Comparison of ENCODE assay signal across 8 mouse cellular contexts in the genomic region with DNA sequence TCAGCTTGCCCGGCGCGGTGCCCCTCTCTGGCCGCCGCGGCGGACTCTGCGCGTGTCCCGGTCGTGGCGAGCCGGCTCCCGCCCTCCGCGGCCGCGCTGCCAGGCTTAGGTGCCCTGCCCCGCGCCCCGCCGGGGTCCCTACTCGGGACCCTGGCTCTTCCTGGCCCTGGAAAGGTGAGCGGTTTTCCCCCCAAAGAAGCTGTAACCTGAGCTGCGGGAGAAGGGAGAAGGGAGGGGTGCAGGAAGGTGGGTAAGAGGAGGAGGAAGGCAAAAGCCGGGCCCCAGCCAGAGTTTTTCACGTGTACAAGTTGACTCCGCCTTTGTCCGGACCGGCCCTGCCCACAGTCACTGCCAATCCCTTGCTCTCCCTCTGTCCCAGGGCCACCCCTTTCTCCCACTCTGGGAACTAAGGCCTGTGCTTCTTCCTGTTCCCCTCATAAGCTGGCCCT. TPM values are rescaled to one million over a fixed set of nuclear protein-coding genes. Genes with fewer than 3 reads are reported as not detected.
DNase-seq lines count a peak whose midpoint lies in the region; ATAC-seq and TF ChIP-seq lines count a peak whose summit lies in the region.

TSS of gene Cdk18 (minus strand) at position 269 of the 449 bp plus-strand sequence.

- no peak for TF ChIP-seq POLR2A in ES-Bruce4 (IDR thresholded peaks at IDR 0.05; ENCODE audit: insufficient read depth, low read length)

- ATAC-seq in embryonic facial prominence, embryonic 14.5 days (ENCODE audit: low read depth), result peak; percentile 88
- ATAC-seq in heart, embryonic 16.5 days (replicated peaks; ENCODE audit: extremely low read depth, insufficient read depth, low FRiP score), result peak; percentile 79
- peak; percentile 88 for ATAC-seq in liver, postnatal 0 days
- ATAC-seq in neural tube, embryonic 14.5 days (ENCODE audit: low read depth), result peak; percentile 30; the same call in 1 of the 2 replicates

- no peaks in the 10 kb centered on the region for H3K9me3 ChIP-seq in ES-Bruce4 (replicated peaks; ENCODE audit: control insufficient read depth, insufficient read depth, low read length, poor library complexity, severe bottlenecking)
- no peaks in the 10 kb centered on the region for H3K9me3 ChIP-seq in embryonic facial prominence, embryonic 14.5 days (ENCODE audit: control insufficient read depth, low read length)
- no peaks in the 10 kb centered on the region for H3K9me3 ChIP-seq in heart, embryonic 16.5 days (replicated peaks; ENCODE audit: control insufficient read depth, low read length)
- H3K9me3 ChIP-seq in liver, postnatal 0 days (ENCODE audit: low read length), result no peaks in the 10 kb centered on the region
- no peaks in the 10 kb centered on the region for H3K9me3 ChIP-seq in neural tube, embryonic 14.5 days (ENCODE audit: control insufficient read depth, low read length)

- peak within 1 kb of the TSS; percentile 70 for H3K9ac ChIP-seq in ES-Bruce4 (ENCODE audit: low read depth, poor library complexity, severe bottlenecking)
- H3K9ac ChIP-seq in embryonic facial prominence, embryonic 14.5 days (ENCODE audit: low read depth, low read length), result peak within 1 kb of the TSS; percentile 75
- H3K9ac ChIP-seq in heart, embryonic 16.5 days (ENCODE audit: low read length), result peak within 1 kb of the TSS; percentile 68
- peak within 1 kb of the TSS; percentile 67 for H3K9ac ChIP-seq in liver, postnatal 0 days (replicated peaks)
- H3K9ac ChIP-seq in neural tube, embryonic 14.5 days (replicated peaks; ENCODE audit: low read depth, low read length), result peak within 1 kb of the TSS; percentile 59

- H3K36me3 ChIP-seq in ES-Bruce4 (ENCODE audit: control insufficient read depth, insufficient read depth, low read length, poor library complexity, severe bottlenecking), result no peaks in the 10 kb centered on the region
- H3K36me3 ChIP-seq in embryonic facial prominence, embryonic 14.5 days (ENCODE audit: control insufficient read depth, insufficient read depth, low read length), result no peaks in the 10 kb centered on the region
- H3K36me3 ChIP-seq in heart, embryonic 16.5 days (ENCODE audit: control insufficient read depth, insufficient read depth), result no peaks in the 10 kb centered on the region
- H3K36me3 ChIP-seq in liver, postnatal 0 days (replicated peaks; ENCODE audit: insufficient read depth, low read length), result no peaks in the 10 kb centered on the region
- H3K36me3 ChIP-seq in neural tube, embryonic 14.5 days (ENCODE audit: control insufficient read depth, insufficient read depth, low read length), result no peaks in the 10 kb centered on the region

- 0% methylated on average over 17 of the region's 30 CpGs for WGBS in embryonic facial prominence, embryonic 14.5 days
- under 1% methylated on average over 29 of the region's 30 CpGs for WGBS in heart, embryonic 16.5 days
- 2% methylated on average over 22 of the region's 30 CpGs for WGBS in liver, postnatal 0 days (ENCODE audit: insufficient replicate concordance)
- 0% methylated on average over 29 of the region's 30 CpGs for WGBS in neural tube, embryonic 14.5 days

- no peaks in the 10 kb centered on the region for H3K27me3 ChIP-seq in ES-Bruce4 (ENCODE audit: control insufficient read depth, insufficient read depth, low read length, poor library complexity, severe bottlenecking)
- peaks cover 2% of the 10 kb centered on the region; the same call in 1 of the 2 replicates for H3K27me3 ChIP-seq in embryonic facial prominence, embryonic 14.5 days (replicated peaks; ENCODE audit: control insufficient read depth, insufficient read depth, low read length)
- peaks cover 2% of the 10 kb centered on the region; the same call in 1 of the 2 replicates for H3K27me3 ChIP-seq in heart, embryonic 16.5 days (ENCODE audit: control insufficient read depth, insufficient read depth, low read length)
- H3K27me3 ChIP-seq in liver, postnatal 0 days (ENCODE audit: insufficient read depth, low read length), result peaks cover 9% of the 10 kb centered on the region; the same call in 1 of the 2 replicates
- 0 out of 2 replicates have a peak, but pooled peaks cover 7% of the 10 kb centered on the region for H3K27me3 ChIP-seq in neural tube, embryonic 14.5 days (ENCODE audit: control insufficient read depth, insufficient read depth, low read length)

- H3K4me3 ChIP-seq in ES-Bruce4 (ENCODE audit: low read depth, low read length), result peak within 1 kb of the TSS; percentile 71
- peak within 1 kb of the TSS; percentile 63 for H3K4me3 ChIP-seq in embryonic facial prominence, embryonic 14.5 days (ENCODE audit: low read depth, low read length)
- peak within 1 kb of the TSS; percentile 66 for H3K4me3 ChIP-seq in heart, embryonic 16.5 days (ENCODE audit: low read length)
- H3K4me3 ChIP-seq in liver, postnatal 0 days (ENCODE audit: low read depth, low read length), result peak within 1 kb of the TSS; percentile 62
- peak within 1 kb of the TSS; percentile 39 for H3K4me3 ChIP-seq in neural tube, embryonic 14.5 days (ENCODE audit: low read depth, low read length)

- DNase-seq in adrenal gland, adult 8-10 months, result peak; percentile 82
- DNase-seq in embryonic facial prominence, embryonic 14.5 days (ENCODE audit: low spot score), result peak; percentile 79
- peak; percentile 91 to 96 for DNase-seq in kidney, postnatal 25 days
- DNase-seq in liver, postnatal 0 days, result peak; percentile 78
- no peak for DNase-seq in right cerebral cortex, postnatal 36 days (ENCODE audit: low spot score in 2 of 2)

- no peak for TF ChIP-seq EP300 in ES-Bruce4 (IDR thresholded peaks at IDR 0.05; ENCODE audit: insufficient read depth, low read depth, low read length)
- no peak for TF ChIP-seq EP300 in liver, postnatal 0 days (IDR thresholded peaks at IDR 0.05; ENCODE audit: low read depth)

- H3K4me2 ChIP-seq in embryonic facial prominence, embryonic 14.5 days (ENCODE audit: low read depth, low read length), result peak within 1 kb of the TSS; percentile 99
- H3K4me2 ChIP-seq in heart, embryonic 16.5 days (ENCODE audit: low read depth, low read length), result peak within 1 kb of the TSS; percentile 95
- peak within 1 kb of the TSS; percentile 82 for H3K4me2 ChIP-seq in liver, postnatal 0 days (ENCODE audit: low read depth, low read length)
- H3K4me2 ChIP-seq in neural tube, embryonic 14.5 days (ENCODE audit: low read depth, low read length), result peak within 1 kb of the TSS; percentile 96

- no peak within 1 kb of the TSS for H3K27ac ChIP-seq in ES-Bruce4 (ENCODE audit: insufficient read depth, low read length)
- no peak within 1 kb of the TSS for H3K27ac ChIP-seq in embryonic facial prominence, embryonic 14.5 days (replicated peaks; ENCODE audit: low read depth, low read length)
- H3K27ac ChIP-seq in heart, embryonic 16.5 days (ENCODE audit: low read length), result no peak within 1 kb of the TSS
- H3K27ac ChIP-seq in liver, postnatal 0 days (ENCODE audit: low read depth), result peak within 1 kb of the TSS; percentile 84
- H3K27ac ChIP-seq in neural tube, embryonic 14.5 days (ENCODE audit: low read depth, low read length), result no peak within 1 kb of the TSS

- H3K4me1 ChIP-seq in ES-Bruce4 (ENCODE audit: control insufficient read depth, insufficient read depth, low read length), result peaks cover 4% of the 10 kb centered on the region
- H3K4me1 ChIP-seq in embryonic facial prominence, embryonic 14.5 days (ENCODE audit: control insufficient read depth, insufficient read depth, low read length), result 0 out of 2 replicates have a peak, but pooled peaks cover 6% of the 10 kb centered on the region
- H3K4me1 ChIP-seq in heart, embryonic 16.5 days (ENCODE audit: control insufficient read depth, insufficient read depth, low read length), result peaks cover 9% of the 10 kb centered on the region
- H3K4me1 ChIP-seq in liver, postnatal 0 days (ENCODE audit: insufficient read depth), result peaks cover 11% of the 10 kb centered on the region
- peaks cover 11% of the 10 kb centered on the region; the same call in 1 of the 2 replicates for H3K4me1 ChIP-seq in neural tube, embryonic 14.5 days (ENCODE audit: control insufficient read depth, insufficient read depth, low read length)

- TF ChIP-seq CTCF in ES-Bruce4 (IDR thresholded peaks at IDR 0.05; ENCODE audit: low read depth, low read length), result no peak
- no peak for TF ChIP-seq CTCF in liver, postnatal 0 days (IDR thresholded peaks at IDR 0.05; ENCODE audit: low read depth)

RNA-seq across cellular contexts. Expression of gene Cdk18, which starts in this region (rescaled TPM):
- 24.6 and 32.8 TPM in 2 replicates for polyA plus RNA-seq in ES-Bruce4 (2011; ENCODE audit: insufficient read depth, insufficient read length, low read depth, missing spikeins)
- total RNA-seq in adrenal gland, adult 8-10 months (2022), result 10 to 100 TPM; 18.0 to 43.3 (median 25.4) TPM
- 2.2 and 2.5 TPM in 2 replicates for polyA plus RNA-seq in embryonic facial prominence, embryonic 14.5 days (2014; fragmentation: Nextera tagmentation; extraction: Ambion mirVana)
- 1.7 and 2.2 TPM in 2 replicates for polyA plus RNA-seq in heart, embryonic 16.5 days (2015; fragmentation: Nextera tagmentation; extraction: Ambion mirVana)
- polyA plus RNA-seq in liver, postnatal 0 days (2015; fragmentation: Nextera tagmentation; extraction: Ambion mirVana), result 3.5 and 4.5 TPM in 2 replicates
- polyA plus RNA-seq in neural tube, embryonic 14.5 days (2014; fragmentation: Nextera tagmentation; extraction: Ambion mirVana), result 0.36 and 0.42 TPM in 2 replicates

Comparison
In these comparisons a context has a peak if more than half of its experiments do, and no peak if none do; other contexts are left out.
1. Peak in ATAC-seq, H3K4me3 ChIP-seq, H3K9ac ChIP-seq and H3K4me2 ChIP-seq in neural tube, embryonic 14.5 days; RNA of the gene not detected or under 1 TPM.
2. DNase-seq: peak in adrenal gland, adult 8-10 months (single experiment), embryonic facial prominence, embryonic 14.5 days (single experiment), kidney, postnatal 25 days (2 of 2) and liver, postnatal 0 days (single experiment); none in right cerebral cortex, postnatal 36 days (0 of 2).
3. ATAC-seq: peak in every context shown above with its lines; median percentile 88 in embryonic facial prominence, embryonic 14.5 days; 88 in liver, postnatal 0 days; 79 in heart, embryonic 16.5 days; 30 in neural tube, embryonic 14.5 days.
4. Peak in every context shown above with its lines, with median percentiles within 50 percentile points of each other: H3K4me3 ChIP-seq, H3K9ac ChIP-seq and H3K4me2 ChIP-seq.